Mouse (Mus musculus): ENCODE measurements around the gene Armh3. TPM values are rescaled to one million over a fixed set of nuclear protein-coding genes. Genes with fewer than 3 reads are reported as not detected.
A peak's percentile ranks its signal among the peaks of the same experiment; 100 is the strongest.

Armh3 gene
- polyA plus RNA-seq, 1 experiment from 2014 or later: 18.4 TPM

DNA sequence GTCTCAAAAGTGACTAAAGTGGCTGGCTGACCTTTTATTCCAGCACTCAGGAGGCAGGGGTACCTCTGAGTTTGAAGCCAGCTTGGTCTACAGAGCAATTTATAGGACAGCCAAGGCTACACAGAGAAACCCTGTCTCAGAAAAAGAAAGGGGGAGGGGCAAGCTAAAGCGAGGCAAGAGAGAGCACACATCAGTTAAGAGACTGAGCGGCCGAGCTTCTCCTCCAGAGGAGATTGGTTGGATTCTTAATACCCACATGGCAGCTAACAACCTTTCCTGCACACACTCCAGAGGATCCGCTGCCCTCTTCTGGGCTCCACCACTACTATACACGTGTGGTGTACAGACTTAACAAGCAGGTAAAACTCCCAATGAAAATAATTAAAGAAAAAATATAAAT, 85.3 kb downstream of the Armh3 start:
- Histone ChIP-seq H3K27ac (replicated peaks) (no peak overlapping the region), H3K4me3 (no peak overlapping the region), H3K27me3 (replicated peaks; ENCODE audit: low read depth, poor library complexity, severe bottlenecking) (no peaks in the 10 kb centered on the region), H3K9me3 (no peaks in the 10 kb centered on the region), H3K4me1 (no peaks in the 10 kb centered on the region), H3K36me3 (replicated peaks) (peaks cover 16% of the 10 kb centered on the region; the same call in 1 of the 2 replicates)
- DNase-seq (ENCODE audit: low spot score): no peak
- 42% methylated on average over 5 of the region's 5 CpGs for WGBS

DNA sequence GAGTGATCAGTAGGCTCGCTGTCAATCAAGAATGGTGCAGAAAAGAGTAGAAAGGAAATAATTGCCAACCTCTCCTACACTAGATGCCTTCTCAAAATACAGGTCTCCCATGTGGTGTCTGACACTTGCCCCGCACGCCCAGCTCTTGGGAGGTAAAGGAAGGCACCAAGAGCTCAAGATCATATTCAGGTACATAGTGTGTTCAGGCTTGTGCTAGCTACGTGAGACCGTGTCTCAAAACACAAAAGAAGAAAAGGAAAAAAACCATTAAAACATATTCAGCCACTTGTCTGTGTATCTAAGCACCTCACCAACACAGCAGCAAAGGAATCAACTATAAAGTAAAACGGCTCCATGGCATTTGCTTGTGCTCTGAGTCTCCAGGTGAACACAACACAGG, 85.9 kb downstream of the Armh3 start:
- Histone ChIP-seq H3K27ac (replicated peaks) (no peak overlapping the region), H3K4me1 (no peaks in the 10 kb centered on the region), H3K27me3 (replicated peaks; ENCODE audit: low read depth, poor library complexity, severe bottlenecking) (no peaks in the 10 kb centered on the region), H3K36me3 (replicated peaks) (peaks cover 18% of the 10 kb centered on the region; the same call in 1 of the 2 replicates), H3K9me3 (no peaks in the 10 kb centered on the region), H3K4me3 (no peak overlapping the region)
- WGBS: 93% methylated on average over 6 of the region's 6 CpGs
- no peak for DNase-seq (ENCODE audit: low spot score)

DNA sequence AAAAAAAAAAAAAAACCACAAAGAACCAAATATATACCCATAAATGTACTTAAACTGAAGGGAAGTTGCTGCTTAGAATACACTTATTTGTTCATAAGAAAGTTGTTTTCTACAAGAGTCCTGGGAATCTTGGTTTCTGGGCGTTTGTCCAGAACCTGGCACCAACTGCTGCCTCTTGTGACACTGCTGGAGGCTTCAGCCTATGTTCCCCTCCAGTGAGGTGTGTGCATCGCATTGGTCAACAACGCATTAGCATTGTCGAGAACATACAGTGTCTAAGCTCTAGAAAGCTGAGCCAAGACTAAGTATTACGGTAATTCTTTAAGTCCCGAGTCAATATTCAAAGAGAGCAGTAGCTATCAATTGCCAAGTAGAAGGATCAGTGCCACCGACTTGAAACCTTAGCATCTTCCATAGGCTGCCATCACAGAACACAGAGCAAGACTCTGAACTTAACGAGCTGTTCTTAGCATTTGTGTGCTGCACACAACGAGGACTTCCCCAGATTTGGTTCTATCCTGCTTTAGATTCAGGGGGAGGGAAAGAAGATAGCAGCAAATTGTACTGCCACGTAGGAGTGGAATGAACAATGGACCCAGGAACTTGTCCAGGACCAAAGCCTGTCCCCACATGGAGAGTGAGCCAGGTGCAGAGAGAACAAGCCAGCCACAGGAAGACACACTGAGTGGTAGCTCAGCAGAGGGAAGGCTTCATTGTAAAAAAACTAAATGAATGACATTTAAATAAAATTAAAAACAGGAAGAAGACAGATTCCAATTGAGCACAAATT, 86.9 kb downstream of the Armh3 start:
- no peaks in the 10 kb centered on the region for H3K4me1 ChIP-seq
- H3K27me3 ChIP-seq (replicated peaks; ENCODE audit: low read depth, poor library complexity, severe bottlenecking): no peaks in the 10 kb centered on the region
- H3K9me3 ChIP-seq: no peaks in the 10 kb centered on the region
- 88% methylated on average over 10 of the region's 10 CpGs for WGBS
- DNase-seq (ENCODE audit: low spot score): no peak
- H3K4me3 ChIP-seq: no peak overlapping the region
- no peak overlapping the region for H3K27ac ChIP-seq (replicated peaks)
- peaks cover 21% of the 10 kb centered on the region; the same call in 1 of the 2 replicates for H3K36me3 ChIP-seq (replicated peaks)

DNA sequence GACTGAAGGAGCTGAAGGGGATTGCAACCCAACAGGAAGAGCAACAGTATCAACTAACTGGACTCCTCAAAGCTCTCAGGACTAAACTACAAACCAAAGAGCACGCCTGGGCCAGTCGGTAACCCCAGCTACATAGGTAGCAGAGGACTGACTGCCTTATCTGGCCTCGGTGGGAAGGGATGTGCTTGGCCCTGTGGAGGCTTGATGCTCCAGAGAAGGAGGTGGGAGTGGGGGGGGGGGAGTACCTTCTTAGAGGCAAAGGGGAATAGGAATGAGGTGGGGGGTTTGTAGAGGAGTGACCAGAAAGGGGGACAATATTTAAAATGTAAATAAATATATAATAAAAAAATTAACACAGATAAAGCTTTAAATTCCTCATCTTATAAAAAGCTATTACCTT, 90.0 kb downstream of the Armh3 start:
- no peak for DNase-seq (ENCODE audit: low spot score)
- WGBS: 95% methylated on average over 3 of the region's 3 CpGs
- no peaks in the 10 kb centered on the region for H3K27me3 ChIP-seq (replicated peaks; ENCODE audit: low read depth, poor library complexity, severe bottlenecking)

DNA sequence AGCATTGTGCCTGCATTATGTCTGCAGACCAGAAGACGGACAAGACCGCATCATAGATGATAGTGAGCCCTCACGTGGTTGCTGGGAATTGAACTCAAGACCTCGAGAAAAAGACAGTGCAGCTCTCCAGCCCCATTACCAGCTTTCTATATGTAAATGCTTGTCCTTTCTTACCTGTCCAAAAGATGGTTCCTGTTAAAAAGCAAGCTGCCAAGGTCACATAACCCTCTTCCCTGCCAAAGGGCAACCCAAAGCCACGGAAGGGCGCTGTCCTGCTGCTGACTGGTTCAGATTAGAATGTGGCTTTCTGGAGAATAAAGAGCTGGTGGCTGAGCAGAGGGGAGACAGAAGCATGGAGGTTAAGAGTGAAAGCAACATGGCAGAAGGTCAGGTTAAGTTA, 90.9 kb downstream of the Armh3 start:
- no peak overlapping the region for H3K27ac ChIP-seq (replicated peaks)
- 92% methylated on average over 6 of the region's 6 CpGs for WGBS
- H3K4me1 ChIP-seq: no peaks in the 10 kb centered on the region
- H3K36me3 ChIP-seq (replicated peaks): peaks cover 21% of the 10 kb centered on the region; the same call in 1 of the 2 replicates
- no peaks in the 10 kb centered on the region for H3K27me3 ChIP-seq (replicated peaks; ENCODE audit: low read depth, poor library complexity, severe bottlenecking)
- H3K9me3 ChIP-seq: no peaks in the 10 kb centered on the region
- H3K4me3 ChIP-seq: no peak overlapping the region
- DNase-seq (ENCODE audit: low spot score): no peak

More for the DNA sequence above, 90.0 kb downstream of the Armh3 start:
- Histone ChIP-seq H3K4me1 (no peaks in the 10 kb centered on the region), H3K9me3 (no peaks in the 10 kb centered on the region), H3K27ac (replicated peaks) (no peak overlapping the region), H3K4me3 (no peak overlapping the region), H3K36me3 (replicated peaks) (peaks cover 21% of the 10 kb centered on the region; the same call in 1 of the 2 replicates)

DNA sequence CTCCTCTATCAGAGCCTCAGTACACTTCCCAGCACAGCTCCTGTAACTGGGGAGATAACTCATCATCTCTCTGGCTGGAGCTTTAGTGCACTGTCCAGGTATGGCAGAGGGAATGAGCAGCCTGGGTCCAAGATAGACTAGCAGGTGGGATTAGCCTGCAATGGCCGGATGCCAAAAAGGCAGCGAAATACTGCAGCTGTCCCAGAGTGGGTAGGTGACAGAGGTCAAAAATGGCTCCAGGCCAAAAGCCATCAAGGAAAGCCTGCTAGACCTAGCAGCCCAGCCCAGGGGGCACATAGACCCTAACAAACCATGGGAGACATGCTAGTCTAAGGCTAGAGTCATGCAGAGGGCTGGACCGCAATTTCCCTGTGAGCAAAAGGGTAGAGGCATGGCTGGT, 94.4 kb downstream of the Armh3 start:
- H3K4me3 ChIP-seq: no peak overlapping the region
- no peaks in the 10 kb centered on the region for H3K9me3 ChIP-seq
- H3K4me1 ChIP-seq: 0 out of 2 replicates have a peak, but pooled peaks cover 2% of the 10 kb centered on the region
- no peak for DNase-seq (ENCODE audit: low spot score)
- H3K36me3 ChIP-seq (replicated peaks): peaks cover 19% of the 10 kb centered on the region; the same call in 1 of the 2 replicates
- no peaks in the 10 kb centered on the region for H3K27me3 ChIP-seq (replicated peaks; ENCODE audit: low read depth, poor library complexity, severe bottlenecking)
- H3K27ac ChIP-seq (replicated peaks): no peak overlapping the region
- WGBS: 81% methylated on average over 3 of the region's 3 CpGs

DNA sequence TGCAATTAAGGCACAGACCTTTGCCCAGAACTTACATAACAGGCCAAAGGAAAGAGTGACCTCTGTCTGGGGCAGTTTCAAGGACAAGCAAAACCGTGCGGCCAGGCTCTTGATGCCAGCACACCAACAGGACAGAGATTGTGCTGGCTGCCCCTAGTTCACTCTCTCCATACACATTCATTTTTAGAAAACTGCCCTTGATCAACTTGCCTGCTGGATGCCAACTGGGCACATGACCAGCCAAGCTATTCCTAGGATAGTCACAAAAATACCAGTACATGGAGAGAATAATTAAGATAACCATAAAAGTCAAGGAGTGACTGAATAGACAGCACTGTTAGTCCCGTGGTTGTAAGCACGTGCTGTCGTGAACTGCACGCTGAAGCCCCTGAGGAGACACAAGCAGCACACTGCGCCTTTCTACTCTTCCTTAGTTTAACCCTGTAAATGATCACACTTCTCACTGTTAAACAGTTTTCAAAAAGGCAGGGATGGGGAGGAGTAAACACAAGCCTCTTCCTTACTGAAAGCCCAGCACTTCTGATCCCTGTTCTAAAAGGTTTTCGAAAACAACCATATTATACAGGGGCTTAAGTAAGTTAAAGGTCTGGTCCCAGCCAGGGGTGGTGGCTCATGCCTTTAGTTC, 95.8 kb downstream of the Armh3 start:
- Histone ChIP-seq H3K27ac (replicated peaks) (no peak overlapping the region), H3K27me3 (replicated peaks; ENCODE audit: low read depth, poor library complexity, severe bottlenecking) (no peaks in the 10 kb centered on the region), H3K36me3 (replicated peaks) (peaks cover 11% of the 10 kb centered on the region; the same call in 1 of the 2 replicates), H3K4me1 (0 out of 2 replicates have a peak, but pooled peaks cover 2% of the 10 kb centered on the region), H3K9me3 (no peaks in the 10 kb centered on the region), H3K4me3 (no peak overlapping the region)
- no peak for DNase-seq (ENCODE audit: low spot score)
- 85% methylated on average over 8 of the region's 8 CpGs for WGBS

DNA sequence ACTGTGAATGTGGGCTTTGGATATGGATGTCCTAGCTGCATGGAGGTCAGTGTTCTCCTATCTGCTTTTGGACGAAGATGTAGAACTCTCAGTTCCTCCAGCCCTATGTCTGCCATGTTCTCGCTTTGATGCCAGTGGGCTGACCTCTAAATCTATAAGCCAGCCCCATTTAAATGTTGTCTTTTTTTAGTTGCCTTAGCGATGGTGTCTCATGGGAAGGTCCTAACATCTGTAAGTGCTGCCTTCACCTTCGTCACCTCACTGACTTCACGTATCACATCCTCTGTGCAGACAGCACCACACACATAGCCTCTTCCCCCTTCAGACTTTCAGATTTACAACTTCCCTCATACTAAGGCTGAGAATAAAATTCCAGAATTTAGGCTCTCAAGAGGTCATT, 97.5 kb downstream of the Armh3 start:
- Histone ChIP-seq H3K27me3 (replicated peaks; ENCODE audit: low read depth, poor library complexity, severe bottlenecking) (no peaks in the 10 kb centered on the region), H3K36me3 (replicated peaks) (no peaks in the 10 kb centered on the region; the same call in 1 of the 2 replicates), H3K27ac (replicated peaks) (no peak overlapping the region), H3K9me3 (no peaks in the 10 kb centered on the region), H3K4me3 (no peak overlapping the region), H3K4me1 (0 out of 2 replicates have a peak, but pooled peaks cover 2% of the 10 kb centered on the region)
- WGBS: 90% methylated on average over 5 of the region's 5 CpGs
- no peak for DNase-seq (ENCODE audit: low spot score)

DNA sequence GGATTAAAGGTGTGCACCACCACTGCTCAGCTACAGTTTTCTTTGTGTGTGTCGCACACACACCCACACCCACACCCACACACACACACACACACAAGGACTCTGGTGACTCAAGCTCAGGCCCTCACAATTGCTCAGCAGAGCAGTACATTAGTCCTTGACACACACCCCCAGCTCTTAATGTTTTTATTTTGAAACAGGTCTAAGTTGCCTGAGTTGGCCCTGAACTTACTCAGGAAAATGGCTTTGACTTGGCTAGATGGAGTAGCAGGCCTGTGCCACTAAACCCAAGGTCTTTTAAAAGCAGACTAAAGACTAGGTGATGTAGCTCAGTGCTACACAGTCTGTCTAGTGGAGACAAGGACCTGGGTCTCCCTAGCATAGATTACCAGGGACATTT, 102.6 kb downstream of the Armh3 start:
- DNase-seq (ENCODE audit: low spot score): no peak
- H3K9me3 ChIP-seq: no peaks in the 10 kb centered on the region
- no peak overlapping the region for H3K4me3 ChIP-seq
- no peaks in the 10 kb centered on the region for H3K27me3 ChIP-seq (replicated peaks; ENCODE audit: low read depth, poor library complexity, severe bottlenecking)
- 0 out of 2 replicates have a peak, but pooled peaks cover 2% of the 10 kb centered on the region for H3K4me1 ChIP-seq
- H3K27ac ChIP-seq (replicated peaks): no peak overlapping the region
- H3K36me3 ChIP-seq (replicated peaks): peaks cover 5% of the 10 kb centered on the region; the same call in 1 of the 2 replicates
- WGBS: 95% methylated on average over 1 of the region's 1 CpGs

DNA sequence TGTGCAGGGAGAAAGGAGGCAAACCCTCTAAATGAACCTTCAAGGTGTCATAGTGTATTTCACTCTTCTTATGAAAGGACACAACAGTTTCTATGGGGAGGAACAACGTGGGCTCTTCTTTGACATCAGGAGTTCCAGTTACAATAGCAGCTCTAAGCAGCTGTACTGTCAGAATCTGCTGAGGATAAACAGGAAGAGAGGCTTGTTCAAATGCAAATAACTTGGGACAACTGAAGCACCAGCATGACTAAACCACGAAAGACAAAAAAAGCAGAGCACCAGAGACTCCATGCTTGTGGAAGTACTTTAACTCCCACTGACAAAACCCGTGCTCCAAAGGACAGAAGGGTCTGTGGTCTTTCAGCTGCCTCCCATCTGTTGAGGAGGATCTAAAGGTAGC, 116.2 kb downstream of the Armh3 start:
- Histone ChIP-seq H3K36me3 (replicated peaks) (peaks cover 14% of the 10 kb centered on the region), H3K4me3 (no peak overlapping the region), H3K27ac (replicated peaks) (no peak overlapping the region), H3K27me3 (replicated peaks; ENCODE audit: low read depth, poor library complexity, severe bottlenecking) (no peaks in the 10 kb centered on the region), H3K9me3 (no peaks in the 10 kb centered on the region), H3K4me1 (no peaks in the 10 kb centered on the region)
- DNase-seq (ENCODE audit: low spot score): no peak
- WGBS: 58% methylated on average over 3 of the region's 3 CpGs

DNA sequence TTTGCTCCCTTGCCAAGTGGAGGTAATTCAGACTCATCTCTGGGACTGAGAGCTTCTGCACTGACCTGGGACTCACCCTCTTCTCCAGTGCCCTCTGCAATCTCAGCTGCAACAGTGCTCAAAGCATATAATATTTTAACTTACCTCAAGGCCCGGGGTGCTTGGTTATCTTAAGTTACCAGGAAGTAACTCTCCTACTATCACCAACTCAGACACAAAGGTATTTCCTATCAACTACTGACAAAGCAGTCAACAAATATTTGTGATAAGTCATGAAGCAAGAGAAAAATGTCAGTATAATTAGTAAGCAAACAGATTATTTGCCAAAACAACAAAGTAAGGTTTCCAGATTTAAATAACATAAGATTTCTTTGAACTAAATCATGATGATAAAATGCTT, 125.0 kb downstream of the Armh3 start:
- Histone ChIP-seq H3K27ac (replicated peaks) (no peak overlapping the region), H3K9me3 (no peaks in the 10 kb centered on the region), H3K4me1 (peaks cover 7% of the 10 kb centered on the region), H3K4me3 (no peak overlapping the region), H3K36me3 (replicated peaks) (no peaks in the 10 kb centered on the region), H3K27me3 (replicated peaks; ENCODE audit: low read depth, poor library complexity, severe bottlenecking) (no peaks in the 10 kb centered on the region)
- DNase-seq (ENCODE audit: low spot score): no peak
- WGBS: 74% methylated on average over 1 of the region's 1 CpGs

DNA sequence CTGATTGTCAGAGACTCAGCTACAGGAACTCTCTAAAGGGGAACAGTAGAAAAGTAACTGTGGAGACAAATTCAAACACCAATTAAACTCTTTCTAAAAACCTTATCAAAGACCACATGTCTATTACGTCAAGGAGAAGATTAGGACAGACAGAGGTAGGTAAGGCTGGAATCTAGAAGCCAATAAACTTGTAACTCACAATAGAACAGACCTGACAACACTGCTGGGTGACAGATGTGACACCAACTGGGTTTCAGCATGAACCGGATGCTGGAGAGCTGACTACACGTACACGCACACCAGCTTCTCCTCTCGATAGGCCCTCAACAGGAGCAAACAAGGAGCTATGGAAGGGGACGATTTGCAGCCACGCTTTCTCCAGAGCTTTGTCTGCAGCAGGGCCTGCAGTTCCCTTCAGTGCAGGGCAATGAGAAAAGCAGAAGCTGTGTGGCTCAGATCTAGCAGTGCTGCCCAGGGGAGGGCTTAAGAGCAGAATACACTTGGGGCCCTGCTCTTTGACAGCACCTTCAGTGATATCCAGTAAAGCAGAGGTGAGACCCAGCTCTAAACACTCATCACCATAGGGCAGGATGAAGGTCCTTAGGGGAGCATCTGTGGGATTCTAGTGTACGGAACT, 142.9 kb downstream of the Armh3 start:
- Histone ChIP-seq H3K27me3 (replicated peaks; ENCODE audit: low read depth, poor library complexity, severe bottlenecking) (no peaks in the 10 kb centered on the region), H3K4me1 (no peaks in the 10 kb centered on the region), H3K27ac (replicated peaks) (0 out of 2 replicates have a peak overlapping the region, but pooled peaks have one; percentile 14), H3K36me3 (replicated peaks) (no peaks in the 10 kb centered on the region), H3K9me3 (no peaks in the 10 kb centered on the region), H3K4me3 (no peak overlapping the region)
- DNase-seq (ENCODE audit: low spot score): no peak
- WGBS: 81% methylated on average over 8 of the region's 8 CpGs

Measured in embryonic facial prominence, embryonic 10.5 days (tissue).